Mouse (Mus musculus): ENCODE data around the gene Catsperd. TPM values are rescaled to one million over a fixed set of nuclear protein-coding genes. Genes with fewer than 3 reads are reported as not detected.

Gene Catsperd
- polyA plus RNA-seq, 1 experiment from 2014 or later, result 0.33 TPM

- H3K4me2 ChIP-seq (ENCODE audit: low read depth, low read length), result peak overlapping the region; percentile 93
- H3K27ac ChIP-seq (ENCODE audit: low read depth), result 0 out of 2 replicates have a peak overlapping the region, but pooled peaks have one; percentile 8
- WGBS (ENCODE audit: insufficient replicate concordance), result 78% methylated on average over 11 of the region's 11 CpGs
- DNase-seq (no peak), ATAC-seq (no peak)
- TF ChIP-seq EP300 (IDR thresholded peaks at IDR 0.05; ENCODE audit: low read depth) (no peak), CTCF (IDR thresholded peaks at IDR 0.05; ENCODE audit: low read depth) (no peak)
- no peaks in the 10 kb centered on the region for H3K27me3 ChIP-seq (ENCODE audit: insufficient read depth, low read length)
- H3K36me3 ChIP-seq (replicated peaks; ENCODE audit: insufficient read depth, low read length), result peaks cover 55% of the 10 kb centered on the region
- H3K4me3 ChIP-seq (ENCODE audit: low read depth, low read length), result 0 out of 2 replicates have a peak overlapping the region, but pooled peaks have one; percentile 61
- peak overlapping the region; percentile 75 for H3K9ac ChIP-seq (replicated peaks)
- H3K9me3 ChIP-seq (ENCODE audit: low read length), result no peaks in the 10 kb centered on the region
- H3K4me1 ChIP-seq (ENCODE audit: insufficient read depth), result peaks cover 31% of the 10 kb centered on the region
Measured at GRCm38 (mm10) chr17:56615136-56615784, 12.7 kb upstream of the Catsperd start.

GRCm38 (mm10) chr17:56615792-56616191, 12.2 kb upstream of the Catsperd start:
- no peaks in the 10 kb centered on the region for H3K27me3 ChIP-seq (ENCODE audit: insufficient read depth, low read length)
- peaks cover 29% of the 10 kb centered on the region for H3K4me1 ChIP-seq (ENCODE audit: insufficient read depth)
- H3K27ac ChIP-seq (ENCODE audit: low read depth), result no peak overlapping the region
- H3K4me2 ChIP-seq (ENCODE audit: low read depth, low read length), result no peak overlapping the region
- H3K9me3 ChIP-seq (ENCODE audit: low read length), result no peaks in the 10 kb centered on the region
- no peak for DNase-seq
- no peak for ATAC-seq
- no peak overlapping the region for H3K9ac ChIP-seq (replicated peaks)
- no peak overlapping the region for H3K4me3 ChIP-seq (ENCODE audit: low read depth, low read length)
- peaks cover 60% of the 10 kb centered on the region for H3K36me3 ChIP-seq (replicated peaks; ENCODE audit: insufficient read depth, low read length)
- WGBS (ENCODE audit: insufficient replicate concordance), result 77% methylated on average over 4 of the region's 4 CpGs
- TF ChIP-seq EP300 (IDR thresholded peaks at IDR 0.05; ENCODE audit: low read depth) (no peak), CTCF (IDR thresholded peaks at IDR 0.05; ENCODE audit: low read depth) (no peak)

DNA sequence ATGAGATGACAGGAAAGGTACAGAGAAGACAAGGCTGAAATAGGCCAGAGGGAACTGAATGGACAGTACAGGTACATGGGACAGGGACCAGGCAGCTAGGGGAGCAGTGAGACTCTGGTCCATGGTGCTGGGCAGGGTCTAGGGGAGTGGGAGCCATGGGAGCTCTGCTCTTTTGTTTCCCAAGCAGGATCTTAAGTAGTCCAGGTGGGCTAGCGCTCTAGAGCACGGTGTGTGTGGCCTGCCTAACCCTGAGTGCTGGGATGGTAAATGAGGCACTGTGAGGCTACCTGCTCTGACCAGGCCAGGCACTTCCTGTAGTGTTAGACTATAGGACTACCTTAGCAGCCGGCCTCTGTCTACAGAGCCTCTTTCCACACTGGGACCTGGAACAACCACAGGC, 11.2 kb upstream of the Catsperd start:
- H3K9ac ChIP-seq (replicated peaks), result no peak overlapping the region
- H3K27me3 ChIP-seq (ENCODE audit: insufficient read depth, low read length), result no peaks in the 10 kb centered on the region
- no peak overlapping the region for H3K4me2 ChIP-seq (ENCODE audit: low read depth, low read length)
- H3K27ac ChIP-seq (ENCODE audit: low read depth), result no peak overlapping the region
- TF ChIP-seq CTCF (IDR thresholded peaks at IDR 0.05; ENCODE audit: low read depth), result no peak
- no peak for TF ChIP-seq EP300 (IDR thresholded peaks at IDR 0.05; ENCODE audit: low read depth)
- WGBS (ENCODE audit: insufficient replicate concordance), result 69% methylated on average over 3 of the region's 3 CpGs
- no peak overlapping the region for H3K4me3 ChIP-seq (ENCODE audit: low read depth, low read length)
- H3K9me3 ChIP-seq (ENCODE audit: low read length), result no peaks in the 10 kb centered on the region
- DNase-seq (no peak), ATAC-seq (no peak)
- H3K36me3 ChIP-seq (replicated peaks; ENCODE audit: insufficient read depth, low read length), result peaks cover 66% of the 10 kb centered on the region
- peaks cover 22% of the 10 kb centered on the region for H3K4me1 ChIP-seq (ENCODE audit: insufficient read depth)

GRCm38 (mm10) chr17:56617628-56618027, 10.3 kb upstream of the Catsperd start:
- H3K9me3 ChIP-seq (ENCODE audit: low read length), result no peaks in the 10 kb centered on the region
- H3K4me2 ChIP-seq (ENCODE audit: low read depth, low read length), result no peak overlapping the region
- H3K9ac ChIP-seq (replicated peaks), result no peak overlapping the region
- WGBS (ENCODE audit: insufficient replicate concordance), result 87% methylated on average over 8 of the region's 8 CpGs
- no peak overlapping the region for H3K27ac ChIP-seq (ENCODE audit: low read depth)
- peaks cover 15% of the 10 kb centered on the region for H3K4me1 ChIP-seq (ENCODE audit: insufficient read depth)
- no peak overlapping the region for H3K4me3 ChIP-seq (ENCODE audit: low read depth, low read length)
- ATAC-seq (no peak), DNase-seq (no peak)
- peaks cover 75% of the 10 kb centered on the region for H3K36me3 ChIP-seq (replicated peaks; ENCODE audit: insufficient read depth, low read length)
- TF ChIP-seq CTCF (IDR thresholded peaks at IDR 0.05; ENCODE audit: low read depth) (no peak), EP300 (IDR thresholded peaks at IDR 0.05; ENCODE audit: low read depth) (no peak)
- no peaks in the 10 kb centered on the region for H3K27me3 ChIP-seq (ENCODE audit: insufficient read depth, low read length)

DNA sequence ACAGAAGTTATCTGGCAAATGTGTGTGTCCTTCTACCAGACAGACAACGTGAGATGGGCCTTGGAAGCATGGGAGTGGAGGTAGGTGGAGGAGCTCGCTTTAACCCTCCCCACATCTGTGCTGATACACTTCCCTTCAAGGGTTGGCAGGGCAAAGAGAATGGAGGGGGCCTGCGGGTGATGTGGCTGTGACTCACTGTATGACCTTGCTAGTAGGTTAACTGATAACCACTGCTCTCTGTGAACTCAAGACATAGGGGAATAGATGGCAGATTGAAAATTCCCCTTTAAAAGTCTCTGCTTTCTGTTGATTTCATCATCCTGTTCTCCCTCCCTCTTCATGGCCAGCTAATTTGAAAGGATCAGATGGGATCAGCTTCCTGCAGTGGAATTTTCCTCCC, 2.4 kb upstream of the Catsperd start:
- no peak overlapping the region for H3K27ac ChIP-seq (ENCODE audit: low read depth)
- H3K36me3 ChIP-seq (replicated peaks; ENCODE audit: insufficient read depth, low read length), result peaks cover 18% of the 10 kb centered on the region
- H3K9ac ChIP-seq (replicated peaks), result peak overlapping the region; percentile 86; the same call in 1 of the 2 replicates
- ATAC-seq (no peak), DNase-seq (no peak)
- H3K9me3 ChIP-seq (ENCODE audit: low read length), result no peaks in the 10 kb centered on the region
- whole genome bisulfite sequencing (ENCODE audit: insufficient replicate concordance), result 45% methylated on average over 3 of the region's 3 CpGs
- no peaks in the 10 kb centered on the region for H3K27me3 ChIP-seq (ENCODE audit: insufficient read depth, low read length)
- peak overlapping the region; percentile 94 for H3K4me2 ChIP-seq (ENCODE audit: low read depth, low read length)
- TF ChIP-seq CTCF (IDR thresholded peaks at IDR 0.05; ENCODE audit: low read depth), result no peak
- no peak for TF ChIP-seq EP300 (IDR thresholded peaks at IDR 0.05; ENCODE audit: low read depth)
- peak overlapping the region; percentile 85 for H3K4me3 ChIP-seq (ENCODE audit: low read depth, low read length)
- H3K4me1 ChIP-seq (ENCODE audit: insufficient read depth), result peaks cover 23% of the 10 kb centered on the region

- H3K4me3 ChIP-seq (ENCODE audit: low read depth, low read length), result peak overlapping the region; percentile 85
- peak; percentile 45 for DNase-seq
- peak; percentile 8 for ATAC-seq
- H3K27me3 ChIP-seq (ENCODE audit: insufficient read depth, low read length), result no peaks in the 10 kb centered on the region
- no peaks in the 10 kb centered on the region for H3K9me3 ChIP-seq (ENCODE audit: low read length)
- H3K27ac ChIP-seq (ENCODE audit: low read depth), result peak overlapping the region; percentile 44
- peaks cover 23% of the 10 kb centered on the region for H3K4me1 ChIP-seq (ENCODE audit: insufficient read depth)
- WGBS (ENCODE audit: insufficient replicate concordance), result 1% methylated on average over 29 of the region's 32 CpGs
- TF ChIP-seq CTCF (IDR thresholded peaks at IDR 0.05; ENCODE audit: low read depth), result no peak
- no peak for TF ChIP-seq EP300 (IDR thresholded peaks at IDR 0.05; ENCODE audit: low read depth)
- peaks cover 13% of the 10 kb centered on the region for H3K36me3 ChIP-seq (replicated peaks; ENCODE audit: insufficient read depth, low read length)
- H3K4me2 ChIP-seq (ENCODE audit: low read depth, low read length), result peak overlapping the region; percentile 94
- H3K9ac ChIP-seq (replicated peaks), result peak overlapping the region; percentile 86
Measured at GRCm38 (mm10) chr17:56626260-56626659, 1.7 kb upstream of the Catsperd start.
